Mouse (Mus musculus) lung, embryonic 16.5 days (tissue): ENCODE measurements around the gene Tepp. TPM values are rescaled to one million over a fixed set of nuclear protein-coding genes. Genes with fewer than 3 reads are reported as not detected.

Experiments used
- ATAC-seq: fragments of 200-750 bp; cut with Nextera tagmentation; 2 replicates; pipeline ENCODE4 v1.8.0; 2017; ENCODE audit warnings: low read depth, mild to moderate bottlenecking, moderate library complexity
- H3K27ac ChIP-seq: fragments of 300-500 bp; sonication (generic); 2 replicates; pipeline ENCODE4 v1.5.1; 2014; ENCODE audit warnings: mild to moderate bottlenecking, control low read depth, low read length
- H3K27me3 ChIP-seq: fragments of 300-500 bp; sonication (generic); 2 replicates; pipeline ENCODE4 v1.6.1; 2014; ENCODE audit warnings: low read depth, low read length, mixed read lengths; ENCODE audit not compliant: control insufficient read depth, insufficient read depth
- H3K36me3 ChIP-seq: fragments of 300-500 bp; sonication (generic); 2 replicates; pipeline ENCODE4 v1.6.1; 2014; ENCODE audit warnings: low read length; ENCODE audit not compliant: control insufficient read depth, insufficient read depth
- H3K4me1 ChIP-seq: fragments of 300-500 bp; sonication (generic); replicated peaks from 2 replicates; pipeline ENCODE4 v1.6.1; 2014; ENCODE audit warnings: low read length, mixed read lengths; ENCODE audit not compliant: control insufficient read depth, insufficient read depth
- H3K4me2 ChIP-seq: fragments of 300-500 bp; sonication (generic); 2 replicates; pipeline ENCODE4 v1.6.1; 2014; ENCODE audit warnings: low read depth, low read length, control low read depth
- H3K4me3 ChIP-seq: fragments of 300-500 bp; sonication (generic); 2 replicates; pipeline ENCODE4 v1.5.1; 2014; ENCODE audit warnings: mild to moderate bottlenecking, low read length, control low read depth
- H3K9ac ChIP-seq: fragments of 300-500 bp; sonication (generic); 2 replicates; pipeline ENCODE4 v1.6.1; 2014; ENCODE audit warnings: low read length, control low read depth
- H3K9me3 ChIP-seq: fragments of 300-500 bp; sonication (generic); 2 replicates; pipeline ENCODE4 v1.6.1; 2016; ENCODE audit warnings: low read length; ENCODE audit not compliant: control insufficient read depth
- WGBS: fragments of 180-500 bp; shearing (Covaris S2); extraction: QIAGEN DNeasy Blood & Tissue Kit; methylation state at CpG from one replicate; pipeline ENCODE4 v1.1.7; 2014; 5-methylcytosine and 5-hydroxymethylcytosine counted together
- polyA plus RNA-seq: library from polyadenylated mRNA; unstranded; fragments of >200 nt; fragmentation: Nextera tagmentation; extraction: Ambion mirVana; gene quantifications from 2 replicates; pipeline ENCODE4 v1.2.1, GENCODE M21; 2015

Tepp gene
- polyA plus RNA-seq, 1 experiment from 2014 or later: 0.45 TPM

GRCm38 (mm10) chr8:95341721-95342120 lies 31.4 kb downstream of the Tepp start:
- WGBS: 67% methylated on average over 5 of the region's 5 CpGs

GRCm38 (mm10) chr8:95344668-95345067 lies 34.3 kb downstream of the Tepp start:
- Histone ChIP-seq H3K27me3 (no peaks in the 10 kb centered on the region), H3K4me2 (no peak overlapping the region), H3K9me3 (no peaks in the 10 kb centered on the region), H3K36me3 (peaks cover 9% of the 10 kb centered on the region), H3K27ac (no peak overlapping the region), H3K4me3 (no peak overlapping the region), H3K4me1 (peaks cover 19% of the 10 kb centered on the region), H3K9ac (no peak overlapping the region)
- 80% methylated on average over 6 of the region's 6 CpGs for WGBS
- no peak for ATAC-seq

More at GRCm38 (mm10) chr8:95341721-95342120, 31.4 kb downstream of the Tepp start:
- Histone ChIP-seq H3K4me2 (no peak overlapping the region), H3K4me1 (peaks cover under 1% of the 10 kb centered on the region; the same call in 1 of the 2 replicates), H3K9me3 (no peaks in the 10 kb centered on the region), H3K27ac (no peak overlapping the region), H3K4me3 (no peak overlapping the region), H3K36me3 (peaks cover 11% of the 10 kb centered on the region), H3K9ac (no peak overlapping the region), H3K27me3 (no peaks in the 10 kb centered on the region)
- no peak for ATAC-seq

GRCm38 (mm10) chr8:95346643-95347545 lies 36.5 kb downstream of the Tepp start:
- peak; percentile 44; the same call in 1 of the 2 replicates for ATAC-seq
- Histone ChIP-seq H3K27ac (no peak overlapping the region), H3K4me2 (no peak overlapping the region), H3K27me3 (no peaks in the 10 kb centered on the region), H3K9ac (no peak overlapping the region), H3K4me3 (no peak overlapping the region), H3K9me3 (no peaks in the 10 kb centered on the region), H3K4me1 (peaks cover 25% of the 10 kb centered on the region), H3K36me3 (peaks cover 6% of the 10 kb centered on the region)
- 15% methylated on average over 8 of the region's 8 CpGs for WGBS

DNA sequence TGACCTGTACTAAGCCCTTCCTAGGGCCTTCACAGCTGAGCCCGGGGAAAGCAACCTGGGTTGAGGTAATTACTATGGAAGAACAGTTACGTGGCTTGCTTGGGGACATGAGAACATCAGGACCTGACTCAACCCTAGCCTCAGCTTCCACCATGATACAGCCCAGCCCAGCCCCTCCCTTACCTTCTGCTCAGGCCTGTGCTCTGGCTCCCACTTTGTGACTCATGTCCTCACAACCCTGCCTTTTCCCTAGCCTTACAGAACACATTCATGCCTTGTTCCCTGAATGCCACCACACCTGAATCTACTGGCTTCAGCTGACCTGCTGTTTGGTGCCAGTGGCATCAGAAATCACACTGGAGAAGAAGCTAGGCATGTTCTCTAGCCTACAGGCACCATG lies 38.0 kb downstream of the Tepp start:
- no peak for ATAC-seq
- 90% methylated on average over 2 of the region's 2 CpGs for WGBS
- H3K9me3 ChIP-seq: no peaks in the 10 kb centered on the region
- peaks cover 26% of the 10 kb centered on the region for H3K4me1 ChIP-seq
- peaks cover 3% of the 10 kb centered on the region for H3K36me3 ChIP-seq
- no peaks in the 10 kb centered on the region for H3K27me3 ChIP-seq
- H3K4me2 ChIP-seq: peak overlapping the region; percentile 33; the same call in 1 of the 2 replicates
- H3K9ac ChIP-seq: peak overlapping the region; percentile 6; the same call in 1 of the 2 replicates
- no peak overlapping the region for H3K4me3 ChIP-seq
- H3K27ac ChIP-seq: peak overlapping the region; percentile 46

- Histone ChIP-seq H3K27ac (peak overlapping the region; percentile 46), H3K4me2 (peak overlapping the region; percentile 33), H3K9me3 (no peaks in the 10 kb centered on the region), H3K27me3 (no peaks in the 10 kb centered on the region), H3K4me3 (no peak overlapping the region), H3K36me3 (no peaks in the 10 kb centered on the region; the same call in 1 of the 2 replicates), H3K4me1 (peaks cover 31% of the 10 kb centered on the region), H3K9ac (peak overlapping the region; percentile 8; the same call in 1 of the 2 replicates)
- 24% methylated on average over 19 of the region's 19 CpGs for WGBS
- ATAC-seq: peak; percentile 19
Measured at GRCm38 (mm10) chr8:95348811-95349630, 38.7 kb downstream of the Tepp start.

DNA sequence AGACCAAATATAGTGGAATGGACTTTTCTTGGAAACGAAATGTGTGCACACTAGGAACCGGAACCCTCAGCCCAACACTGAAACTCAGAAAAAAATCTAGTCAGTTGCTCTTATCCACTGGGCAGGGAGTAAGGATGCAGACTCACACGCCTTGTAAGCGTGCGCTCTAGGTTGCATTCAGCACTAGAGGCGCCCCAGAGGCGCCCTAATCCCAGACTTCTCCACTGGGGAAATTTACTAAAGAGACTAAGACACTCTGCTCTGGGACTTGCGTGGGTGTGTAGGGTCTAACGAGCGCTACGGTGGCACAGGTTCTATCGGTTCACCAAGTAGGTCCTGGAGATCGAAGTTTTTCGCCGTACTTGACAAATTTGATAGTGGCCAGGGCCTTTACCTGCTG lies 41.1 kb downstream of the Tepp start:
- H3K27me3 ChIP-seq: no peaks in the 10 kb centered on the region
- peak; percentile 39; the same call in 1 of the 2 replicates for ATAC-seq

DNA sequence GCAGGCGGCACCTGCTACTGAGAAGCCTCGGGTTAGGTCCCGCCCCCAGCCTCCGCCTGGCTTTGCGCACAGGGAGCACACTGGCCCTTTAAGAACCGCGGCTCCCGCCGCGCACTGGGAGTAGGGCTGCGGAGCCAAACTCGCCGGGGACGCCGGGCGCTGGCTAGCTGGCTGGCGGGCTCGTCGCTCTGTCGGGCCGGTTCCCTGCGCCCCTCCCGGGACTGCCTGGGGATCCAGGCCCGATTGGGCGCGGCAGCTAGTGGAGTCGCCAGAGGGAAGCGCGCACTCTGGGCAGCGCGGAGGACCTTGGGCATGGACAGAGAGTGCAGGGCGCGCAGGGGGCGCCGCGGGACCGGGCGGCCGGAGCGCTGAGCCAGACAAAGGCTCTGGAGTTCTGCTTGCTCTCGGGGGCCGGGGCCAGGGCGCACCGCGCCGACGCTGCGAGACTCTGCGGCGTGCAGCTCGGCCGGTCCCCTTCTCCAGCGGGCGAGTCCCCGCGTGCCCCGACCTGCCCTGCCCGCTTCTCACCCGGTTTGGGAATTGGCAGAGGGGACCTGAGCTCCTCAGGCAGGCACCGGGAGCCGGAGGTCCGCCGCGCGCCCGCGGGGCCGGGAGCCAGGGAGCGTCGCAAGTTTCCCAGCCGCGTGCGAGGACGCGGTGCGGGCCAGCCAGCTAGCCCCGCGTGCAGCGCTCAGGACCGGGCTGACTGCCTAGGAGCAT lies 41.9 kb downstream of the Tepp start, which contains the start of gene Mmp15:
Gene Mmp15, plus strand, starts transcription at position 118 of the 720 bp plus-strand sequence.
- peak; percentile 80 for ATAC-seq
- Histone ChIP-seq H3K4me3 (peak within 1 kb of the TSS; percentile 87), H3K36me3 (no peaks in the 10 kb centered on the region), H3K9ac (peak within 1 kb of the TSS; percentile 88), H3K27me3 (no peaks in the 10 kb centered on the region), H3K4me2 (peak within 1 kb of the TSS; percentile 85), H3K4me1 (peaks cover 31% of the 10 kb centered on the region), H3K27ac (peak within 1 kb of the TSS; percentile 85), H3K9me3 (no peaks in the 10 kb centered on the region)
- under 1% methylated on average over 56 of the region's 80 CpGs for WGBS

More for the DNA sequence above, 41.1 kb downstream of the Tepp start:
- Histone ChIP-seq H3K9ac (peak overlapping the region; percentile 88), H3K36me3 (no peaks in the 10 kb centered on the region; the same call in 1 of the 2 replicates), H3K27ac (no peak overlapping the region), H3K4me2 (peak overlapping the region; percentile 85), H3K4me3 (peak overlapping the region; percentile 87), H3K4me1 (peaks cover 37% of the 10 kb centered on the region), H3K9me3 (no peaks in the 10 kb centered on the region)
- WGBS: 2% methylated on average over 15 of the region's 15 CpGs

- Histone ChIP-seq H3K27me3 (no peaks in the 10 kb centered on the region), H3K4me1 (peaks cover 33% of the 10 kb centered on the region), H3K9me3 (no peaks in the 10 kb centered on the region), H3K9ac (peak overlapping the region; percentile 88), H3K27ac (peak overlapping the region; percentile 85), H3K36me3 (no peaks in the 10 kb centered on the region), H3K4me2 (peak overlapping the region; percentile 85), H3K4me3 (peak overlapping the region; percentile 87)
- 2% methylated on average over 62 of the region's 62 CpGs for WGBS
- peak; percentile 38 for ATAC-seq
Measured at GRCm38 (mm10) chr8:95352871-95353866, 42.8 kb downstream of the Tepp start.
